Mouse (Mus musculus): ENCODE results near the gene Dclk3.

DNA sequence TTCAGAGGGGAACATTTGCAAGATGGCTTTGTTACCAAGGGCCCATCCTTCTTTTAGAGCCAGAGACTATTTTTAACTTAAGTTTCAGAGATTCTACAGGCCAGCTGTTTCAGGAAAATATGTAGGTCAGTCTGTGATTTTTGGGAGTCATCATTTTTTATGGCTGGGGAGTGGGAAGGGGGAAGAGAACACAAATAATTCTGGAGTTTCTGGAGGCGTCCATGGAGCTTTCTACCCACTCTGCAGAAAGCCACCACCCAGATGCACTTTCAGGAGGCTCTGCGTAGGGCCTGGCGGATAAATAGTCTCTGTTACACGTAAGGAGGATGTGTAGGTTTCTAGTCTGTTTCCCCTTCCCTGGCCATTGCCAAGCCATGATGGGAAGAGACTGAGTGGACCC, 38.8 kb upstream of the Dclk3 start:
- TF ChIP-seq CTCF (IDR thresholded peaks at IDR 0.05; ENCODE audit: borderline replicate concordance, control insufficient read depth, extremely low read depth, insufficient read depth, low read length, poor library complexity) = no peak
- no peak for TF ChIP-seq POLR2A (IDR thresholded peaks at IDR 0.05; ENCODE audit: control insufficient read depth, extremely low read depth, insufficient read depth, low read length, poor library complexity)
